Mouse (Mus musculus): ENCODE measurements around the gene Ube2m. TPM values are rescaled to one million over a fixed set of nuclear protein-coding genes. Genes with fewer than 3 reads are reported as not detected.

Gene Ube2m
- total and polyA plus RNA-seq, 3 experiments, result 134 to 272 (median 244) TPM

DNA sequence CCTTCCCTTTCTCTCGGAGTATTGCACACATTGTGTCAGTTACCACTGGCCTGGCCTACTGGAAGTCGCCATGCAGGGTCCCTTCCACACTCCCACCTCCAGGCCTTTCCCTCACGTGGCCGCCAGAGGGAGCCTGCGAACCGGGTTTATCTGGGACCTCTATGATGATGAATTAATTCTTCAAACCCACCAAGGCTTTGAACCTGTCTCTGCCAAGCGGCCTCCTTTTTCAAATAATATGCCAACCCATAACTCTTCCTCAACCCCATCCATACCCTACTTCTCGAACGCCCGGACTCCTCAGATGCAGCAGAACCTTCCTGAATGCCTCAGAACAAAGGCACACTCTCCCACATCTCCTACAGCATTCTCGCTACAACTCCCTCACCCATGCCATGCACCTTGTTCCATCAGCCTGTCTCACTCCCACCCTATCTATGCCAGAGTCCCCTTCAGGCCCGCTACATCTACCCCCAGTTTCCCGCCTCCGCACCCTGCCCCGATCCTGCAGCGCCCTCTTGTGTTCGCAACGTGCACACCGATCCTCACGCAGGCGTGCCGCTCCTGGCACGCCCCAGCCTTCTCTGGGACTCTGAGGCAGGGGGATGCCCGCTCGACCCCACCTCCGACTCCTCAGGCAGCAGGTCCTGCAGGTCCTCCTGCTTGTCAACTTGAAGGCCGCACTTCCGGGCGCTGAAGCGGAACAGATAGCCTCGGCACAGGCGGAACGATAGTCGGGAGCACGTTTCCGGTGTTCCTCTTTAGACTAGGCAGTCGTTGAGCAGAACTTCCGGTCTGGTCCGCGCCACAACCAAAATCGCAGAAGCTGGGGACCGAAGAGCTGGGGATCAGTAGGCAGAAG is 28.7 kb downstream of the Ube2m start:
- Histone ChIP-seq H3K79me2 (replicated peaks; ENCODE audit: control insufficient read depth, extremely low read depth, insufficient read depth, poor library complexity, severe bottlenecking) (0 out of 2 replicates have a peak, but pooled peaks cover 3% of the 10 kb centered on the region), H3K4me2 (ENCODE audit: insufficient read depth, low read depth, poor library complexity, severe bottlenecking) (peak overlapping the region; percentile 70), H3K9ac (ENCODE audit: insufficient read depth, low read depth) (peak overlapping the region; percentile 94), H3K27ac (ENCODE audit: insufficient read depth, low read depth) (peak overlapping the region; percentile 89), H3K4me3 (replicated peaks in 1 of 3; ENCODE audit: low read depth in 2 of 3, low read length in 2 of 3, poor library complexity in 1 of 3) (peak overlapping the region; percentile 84 to 95 (median 84)), H3K36me3 (replicated peaks in 1 of 2; ENCODE audit: control insufficient read depth in 1 of 2, insufficient read depth in 1 of 2, low read length in 1 of 2) (peaks cover 25 to 36% of the 10 kb centered on the region in 2 experiments), H3K9me3 (replicated peaks; ENCODE audit: low read length) (no peaks in the 10 kb centered on the region), H3K27me3 (replicated peaks) (peaks cover 7% of the 10 kb centered on the region), H3K4me1 (ENCODE audit: control insufficient read depth in 1 of 2, insufficient read depth in 2 of 2) (peaks cover 8 to 14% of the 10 kb centered on the region in 2 experiments; a peak in 2 of 4 replicates)
- dilution Hi-C loops (cut with MboI; ENCODE audit: extremely low pct_ligation_motif_present, extremely low pct_unique_long_range_greater_than_20kb, low sequenced_read_pairs), result no loop called here
- in situ Hi-C loops (cut with MboI; ENCODE audit: low pct_ligation_motif_present, low pct_unique_long_range_greater_than_20kb, low sequenced_read_pairs), result loop anchor here (5.0 to 25.0 kb wide), 4 partner anchors 33 to 522 kb away; partner anchors contain the start of gene Zfp606
- peak; percentile 97 for DNase-seq (ENCODE audit: extremely low read depth)
- peak; percentile 96 for TF ChIP-seq ELF1 (IDR thresholded peaks at IDR 0.05; ENCODE audit: low read depth, low read length)
- TF ChIP-seq JUN (IDR thresholded peaks at IDR 0.05; ENCODE audit: insufficient read depth, low read depth, low read length), result no peak
- peak; percentile 90 for TF ChIP-seq TBP (conservative IDR thresholded peaks at IDR 0.05; ENCODE audit: low read depth, low read length)
- peak; percentile 76; the same call in 1 of the 2 replicates for TF ChIP-seq UBTF (IDR thresholded peaks at IDR 0.05; ENCODE audit: low read depth, low read length)
- peak; percentile 91 for TF ChIP-seq TCF12 (IDR thresholded peaks at IDR 0.05; ENCODE audit: low read depth, low read length)
- peak; percentile 82 for TF ChIP-seq BHLHE40 (IDR thresholded peaks at IDR 0.05; ENCODE audit: low read depth, low read length)
- no peak for TF ChIP-seq ZNF384 (IDR thresholded peaks at IDR 0.05; ENCODE audit: low read depth, low read length)
- peak; percentile 47; the same call in 1 of the 2 replicates for TF ChIP-seq GABPA (IDR thresholded peaks at IDR 0.05; ENCODE audit: insufficient replicate concordance, low read depth, low read length)
- TF ChIP-seq CHD2 (IDR thresholded peaks at IDR 0.05; ENCODE audit: low read length), result peak; percentile 77
- TF ChIP-seq MYC (IDR thresholded peaks at IDR 0.05; ENCODE audit: low read depth, low read length), result peak; percentile 79
- TF ChIP-seq MEF2A (IDR thresholded peaks at IDR 0.05; ENCODE audit: borderline replicate concordance, low read depth, low read length), result peak; percentile 87
- no peak for TF ChIP-seq ZKSCAN1 (IDR thresholded peaks at IDR 0.05; ENCODE audit: borderline replicate concordance, low read depth, low read length)
- TF ChIP-seq POLR2A (IDR thresholded peaks at IDR 0.05; ENCODE audit: low read depth, low read length), result peak; percentile 83
- TF ChIP-seq IRF4 (IDR thresholded peaks at IDR 0.05; ENCODE audit: low read depth, low read length), result peak; percentile 59; the same call in 1 of the 2 replicates
- TF ChIP-seq SIN3A (IDR thresholded peaks at IDR 0.05; ENCODE audit: low read length), result peak; percentile 97
- peak; percentile 73 for TF ChIP-seq NRF1 (IDR thresholded peaks at IDR 0.05; ENCODE audit: low read depth, low read length)
- TF ChIP-seq PAX5 (IDR thresholded peaks at IDR 0.05; ENCODE audit: low read length), result no peak
- peak; percentile 93 for TF ChIP-seq E2F4 (IDR thresholded peaks at IDR 0.05; ENCODE audit: insufficient replicate concordance, low read depth, low read length)
- TF ChIP-seq CTCF (conservative IDR thresholded peaks at IDR 0.05 in 1 of 2, IDR thresholded peaks at IDR 0.05 in 1 of 2; ENCODE audit: low read depth in 2 of 2, low read length in 2 of 2), result peak; percentile 57 to 85
- peak; percentile 64; the same call in 1 of the 2 replicates for TF ChIP-seq ETS1 (conservative IDR thresholded peaks at IDR 0.05; ENCODE audit: low read depth, low read length)
- TF ChIP-seq MAZ (IDR thresholded peaks at IDR 0.05; ENCODE audit: low read depth, low read length), result peak; percentile 85
- TF ChIP-seq ZMIZ1 (IDR thresholded peaks at IDR 0.05; ENCODE audit: low read depth, low read length), result peak; percentile 66; the same call in 1 of the 2 replicates
- 0 out of 2 replicates have a peak, but pooled peaks have one; percentile 6 for TF ChIP-seq USF2 (conservative IDR thresholded peaks at IDR 0.05; ENCODE audit: low read depth, low read length)
- TF ChIP-seq HCFC1 (IDR thresholded peaks at IDR 0.05; ENCODE audit: low read depth, low read length), result peak; percentile 95
- no peak for TF ChIP-seq USF1 (IDR thresholded peaks at IDR 0.05; ENCODE audit: low read depth, low read length)
- peak; percentile 90 for TF ChIP-seq KAT2A (IDR thresholded peaks at IDR 0.05; ENCODE audit: insufficient replicate concordance, low read length)
- TF ChIP-seq POLR2AphosphoS2 (IDR thresholded peaks at IDR 0.05; ENCODE audit: low read depth, low read length), result peak; percentile 69; the same call in 1 of the 2 replicates
- 0 out of 2 replicates have a peak, but pooled peaks have one; percentile 11 for TF ChIP-seq EP300 (IDR thresholded peaks at IDR 0.05; ENCODE audit: low read length)
- peak; percentile 63 for TF ChIP-seq RAD21 (IDR thresholded peaks at IDR 0.05; ENCODE audit: low read depth, low read length)
- TF ChIP-seq CHD1 (IDR thresholded peaks at IDR 0.05; ENCODE audit: low read depth, low read length), result no peak; the same call in 1 of the 2 replicates
- TF ChIP-seq MXI1 (IDR thresholded peaks at IDR 0.05; ENCODE audit: low read depth, low read length), result peak; percentile 90
- TF ChIP-seq MAFK (IDR thresholded peaks at IDR 0.05; ENCODE audit: insufficient replicate concordance, low read length), result no peak
- peak; percentile 66 for TF ChIP-seq SMC3 (IDR thresholded peaks at IDR 0.05; ENCODE audit: low read depth, low read length)
- peak; percentile 78 for TF ChIP-seq NELFE (IDR thresholded peaks at IDR 0.05; ENCODE audit: low read depth, low read length)
- peak; percentile 15; the same call in 1 of the 2 replicates for TF ChIP-seq ZC3H11A (IDR thresholded peaks at IDR 0.05; ENCODE audit: low read depth, low read length)
- peak; percentile 68 for TF ChIP-seq MAX (IDR thresholded peaks at IDR 0.05; ENCODE audit: low read length)
- TF ChIP-seq RCOR1 (conservative IDR thresholded peaks at IDR 0.05; ENCODE audit: low read depth, low read length), result peak; percentile 58; the same call in 1 of the 2 replicates

Data from CH12.LX (cell line).